Mouse (Mus musculus) spleen, adult 2 months (tissue): ENCODE measurements at regions not wholly inside any gene's neighbourhood (a gene's known extent, or its start where the extent isn't known, plus 50 kb on each side); places are given as distances from the start of the nearest gene placed in this dataset.

Experiments
- CTCF ChIP-seq: fragments of 200-500 bp; IDR thresholded peaks from 2 replicates; pipeline ENCODE4 v1.5.1; 2011; ENCODE audit warnings: mild to moderate bottlenecking, inconsistent platforms; ENCODE audit not compliant: insufficient read depth, insufficient read length, insufficient replicate concordance; ENCODE audit errors: extremely low read depth
- POLR2A ChIP-seq: fragments of 200-500 bp; IDR thresholded peaks from 2 replicates; pipeline ENCODE4 v1.6.1; 2011; ENCODE audit warnings: low read depth, low read length, inconsistent platforms

DNA sequence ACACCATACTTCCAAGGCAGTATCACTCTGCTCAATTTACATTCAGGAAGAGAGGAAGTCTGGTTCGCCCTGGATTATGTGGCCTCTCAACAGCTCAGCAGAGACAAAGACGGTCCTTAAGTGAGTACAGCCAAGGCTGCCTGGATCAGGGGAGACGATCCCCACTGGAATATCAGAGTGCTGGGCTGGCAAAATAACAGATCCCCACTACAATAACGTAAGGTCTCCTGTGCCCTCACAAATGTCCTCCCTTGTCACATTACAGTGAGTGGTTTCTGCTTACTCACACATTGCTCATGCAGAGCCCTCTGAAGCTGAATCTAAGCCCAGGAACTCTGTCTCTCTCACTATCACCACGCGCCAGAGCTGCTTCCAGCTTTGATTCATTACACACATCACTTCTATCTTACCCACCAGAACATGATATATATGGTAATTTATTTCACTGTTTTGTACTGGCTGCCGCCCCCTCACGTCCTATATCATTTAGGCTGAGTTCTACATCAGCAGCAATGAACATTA lies 544.1 kb upstream of the Tusc1 start:
- TF ChIP-seq CTCF, result no peak
- no peak for TF ChIP-seq POLR2A
